Mouse (Mus musculus): ENCODE measurements around the gene Pex13. TPM values are rescaled to one million over a fixed set of nuclear protein-coding genes. Genes with fewer than 3 reads are reported as not detected.

The Pex13 gene
- polyA plus RNA-seq (2014; fragmentation: Nextera tagmentation; extraction: Ambion mirVana), result 40.1 and 46.2 TPM in 2 replicates

DNA sequence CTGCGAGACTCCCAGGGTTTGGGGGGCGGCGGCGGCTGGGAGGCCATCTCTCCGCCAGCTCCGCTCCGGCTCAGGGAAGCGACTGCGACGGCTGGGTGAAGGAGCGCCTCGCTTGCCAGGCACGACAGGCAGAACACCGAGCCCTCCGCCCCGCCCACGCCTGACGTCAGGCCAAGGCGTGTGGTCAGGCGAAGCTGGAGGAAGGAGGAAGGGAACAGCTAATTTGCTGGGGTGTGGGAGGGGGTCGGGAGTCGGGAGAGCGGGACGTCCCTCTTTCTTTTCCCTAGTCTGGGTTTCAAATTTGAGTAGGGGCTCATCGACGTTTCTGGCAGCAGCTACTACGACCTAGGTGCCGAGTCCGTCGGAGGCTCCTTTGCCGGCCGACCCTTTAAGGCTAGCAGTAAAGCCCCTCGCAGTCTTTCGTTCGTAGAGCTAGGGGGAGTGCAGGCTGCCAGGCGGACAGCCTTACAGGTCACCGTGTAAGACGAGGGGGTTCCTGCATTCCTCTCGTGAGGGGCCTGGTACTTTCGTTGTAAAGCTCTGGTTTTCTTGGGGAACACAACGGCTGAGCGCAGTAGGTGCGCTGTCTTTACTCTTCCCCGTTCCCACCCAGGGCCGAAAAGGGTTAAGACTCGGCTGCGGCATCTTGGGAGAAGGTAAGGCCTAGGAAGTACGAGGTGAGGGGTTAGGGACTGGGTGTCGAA lies at the start of gene Pex13:
Gene Pex13 (minus strand): TSS at position 162 of the 704 bp plus-strand sequence.
- H3K27ac ChIP-seq (replicated peaks; ENCODE audit: low read depth, low read length), result peak within 1 kb of the TSS; percentile 93
- peaks cover 6% of the 10 kb centered on the region; the same call in 1 of the 2 replicates for H3K4me1 ChIP-seq (ENCODE audit: control insufficient read depth, insufficient read depth, low read length)
- under 1% methylated on average over 49 of the region's 49 CpGs for WGBS
- DNase-seq (peak; percentile 97), ATAC-seq (ENCODE audit: low FRiP score, low TSS enrichment) (peak; percentile 99)
- no peaks in the 10 kb centered on the region for H3K9me3 ChIP-seq (ENCODE audit: control insufficient read depth, low read length)
- peaks cover 6% of the 10 kb centered on the region; the same call in 1 of the 2 replicates for H3K36me3 ChIP-seq (ENCODE audit: control insufficient read depth, insufficient read depth, low read length)
- H3K9ac ChIP-seq (replicated peaks; ENCODE audit: low read length), result peak within 1 kb of the TSS; percentile 88
- no peaks in the 10 kb centered on the region for H3K27me3 ChIP-seq (ENCODE audit: control insufficient read depth, insufficient read depth, low read length)
- peak within 1 kb of the TSS; percentile 96 for H3K4me3 ChIP-seq (replicated peaks; ENCODE audit: low read depth, low read length)
- H3K4me2 ChIP-seq (ENCODE audit: low read length), result peak within 1 kb of the TSS; percentile 72

DNA sequence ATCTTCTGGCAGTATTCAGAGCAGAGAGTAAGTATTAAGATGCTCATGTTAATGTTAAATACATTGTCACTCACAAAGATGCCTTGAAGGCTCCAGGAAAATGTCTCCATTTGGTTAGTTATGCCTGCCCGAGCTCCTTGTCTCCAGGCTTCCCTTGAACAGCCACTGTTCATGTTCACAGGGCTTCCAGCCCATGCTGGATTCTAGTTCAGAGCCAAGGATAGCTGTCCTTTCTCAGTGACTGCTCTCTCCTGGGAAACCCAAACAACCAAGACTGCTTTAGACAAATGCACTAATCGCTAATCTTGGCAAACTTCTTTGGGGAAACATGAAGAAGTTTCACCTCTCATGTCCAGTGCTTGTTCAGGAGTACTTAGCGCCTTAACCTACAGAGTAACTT lies 46.5 kb upstream of the Pex13 start:
- Histone ChIP-seq H3K9me3 (ENCODE audit: control insufficient read depth, low read length) (no peaks in the 10 kb centered on the region), H3K4me1 (ENCODE audit: control insufficient read depth, insufficient read depth, low read length) (no peaks in the 10 kb centered on the region), H3K36me3 (ENCODE audit: control insufficient read depth, insufficient read depth, low read length) (peaks cover 89% of the 10 kb centered on the region), H3K27me3 (ENCODE audit: control insufficient read depth, insufficient read depth, low read length) (no peaks in the 10 kb centered on the region), H3K9ac (replicated peaks; ENCODE audit: low read length) (no peak overlapping the region), H3K27ac (replicated peaks; ENCODE audit: low read depth, low read length) (no peak overlapping the region), H3K4me3 (replicated peaks; ENCODE audit: low read depth, low read length) (no peak overlapping the region), H3K4me2 (ENCODE audit: low read length) (no peak overlapping the region)
- 91% methylated on average over 3 of the region's 3 CpGs for WGBS
- DNase-seq, result no peak
- no peak for ATAC-seq (ENCODE audit: low FRiP score, low TSS enrichment)

DNA sequence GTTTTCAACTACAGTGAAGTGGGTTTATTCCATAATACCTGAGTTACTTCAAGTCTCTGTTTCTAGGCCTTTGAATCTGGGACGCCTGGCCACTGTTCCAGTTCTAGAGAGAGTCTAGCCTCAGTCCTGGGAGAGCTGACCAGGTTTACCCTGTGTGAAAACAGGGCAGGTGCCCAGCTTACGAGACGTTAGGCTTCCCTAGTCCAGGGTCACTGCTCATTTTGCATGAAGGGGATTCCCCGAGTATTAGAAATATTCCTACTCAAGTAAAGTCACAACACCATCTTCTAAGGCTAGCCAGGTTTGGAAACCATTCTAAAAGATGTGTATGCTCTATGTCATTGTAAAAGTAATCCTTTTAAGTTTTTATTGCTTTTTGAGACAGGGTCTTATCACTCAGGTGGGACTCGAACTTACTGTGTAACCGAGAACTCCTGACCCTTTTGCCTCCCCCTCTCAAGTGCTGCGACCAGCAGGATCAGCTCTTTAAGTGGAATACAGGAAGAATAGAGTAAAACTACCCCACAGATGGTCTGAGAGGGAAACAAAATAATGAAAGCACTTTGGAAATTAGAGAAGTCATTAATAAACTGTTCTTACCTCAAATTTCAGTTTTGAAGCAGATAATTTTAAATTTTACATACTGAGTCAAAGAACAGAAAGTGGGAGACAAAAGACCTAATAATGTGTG lies 39.0 kb upstream of the Pex13 start:
- no peaks in the 10 kb centered on the region for H3K27me3 ChIP-seq (ENCODE audit: control insufficient read depth, insufficient read depth, low read length)
- H3K9ac ChIP-seq (replicated peaks; ENCODE audit: low read length), result no peak overlapping the region
- H3K4me3 ChIP-seq (replicated peaks; ENCODE audit: low read depth, low read length), result no peak overlapping the region
- H3K9me3 ChIP-seq (ENCODE audit: control insufficient read depth, low read length), result no peaks in the 10 kb centered on the region
- no peak for ATAC-seq (ENCODE audit: low FRiP score, low TSS enrichment)
- no peak overlapping the region for H3K4me2 ChIP-seq (ENCODE audit: low read length)
- no peak overlapping the region for H3K27ac ChIP-seq (replicated peaks; ENCODE audit: low read depth, low read length)
- H3K36me3 ChIP-seq (ENCODE audit: control insufficient read depth, insufficient read depth, low read length), result peaks cover 36% of the 10 kb centered on the region
- WGBS, result 88% methylated on average over 7 of the region's 7 CpGs
- H3K4me1 ChIP-seq (ENCODE audit: control insufficient read depth, insufficient read depth, low read length), result no peaks in the 10 kb centered on the region
- DNase-seq, result no peak

DNA sequence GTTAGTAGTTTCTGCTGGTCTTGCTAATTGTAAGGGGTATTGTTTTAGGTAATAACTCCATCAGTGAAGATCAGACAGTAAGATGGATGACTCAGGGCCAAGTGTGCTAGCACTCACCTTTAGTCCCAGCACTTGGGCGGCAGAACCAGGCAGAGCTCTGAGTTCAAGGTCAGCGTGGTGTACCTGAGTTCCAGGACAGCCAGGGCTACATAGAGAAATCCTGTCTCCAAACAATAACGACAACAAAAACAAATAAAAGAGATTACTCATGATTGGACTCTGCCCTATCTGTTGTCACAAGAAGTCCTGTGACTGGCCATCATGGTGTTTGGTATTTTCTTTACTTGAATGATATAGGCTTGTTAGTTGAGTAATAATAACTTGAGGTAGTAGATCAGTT lies 36.1 kb upstream of the Pex13 start:
- Histone ChIP-seq H3K27me3 (ENCODE audit: control insufficient read depth, insufficient read depth, low read length) (no peaks in the 10 kb centered on the region), H3K4me2 (ENCODE audit: low read length) (no peak overlapping the region), H3K36me3 (ENCODE audit: control insufficient read depth, insufficient read depth, low read length) (peaks cover 16% of the 10 kb centered on the region; the same call in 1 of the 2 replicates), H3K9me3 (ENCODE audit: control insufficient read depth, low read length) (no peaks in the 10 kb centered on the region), H3K9ac (replicated peaks; ENCODE audit: low read length) (no peak overlapping the region), H3K4me3 (replicated peaks; ENCODE audit: low read depth, low read length) (no peak overlapping the region), H3K4me1 (ENCODE audit: control insufficient read depth, insufficient read depth, low read length) (no peaks in the 10 kb centered on the region), H3K27ac (replicated peaks; ENCODE audit: low read depth, low read length) (no peak overlapping the region)
- ATAC-seq (ENCODE audit: low FRiP score, low TSS enrichment) (no peak), DNase-seq (no peak)
- WGBS, result 97% methylated on average over 3 of the region's 3 CpGs

DNA sequence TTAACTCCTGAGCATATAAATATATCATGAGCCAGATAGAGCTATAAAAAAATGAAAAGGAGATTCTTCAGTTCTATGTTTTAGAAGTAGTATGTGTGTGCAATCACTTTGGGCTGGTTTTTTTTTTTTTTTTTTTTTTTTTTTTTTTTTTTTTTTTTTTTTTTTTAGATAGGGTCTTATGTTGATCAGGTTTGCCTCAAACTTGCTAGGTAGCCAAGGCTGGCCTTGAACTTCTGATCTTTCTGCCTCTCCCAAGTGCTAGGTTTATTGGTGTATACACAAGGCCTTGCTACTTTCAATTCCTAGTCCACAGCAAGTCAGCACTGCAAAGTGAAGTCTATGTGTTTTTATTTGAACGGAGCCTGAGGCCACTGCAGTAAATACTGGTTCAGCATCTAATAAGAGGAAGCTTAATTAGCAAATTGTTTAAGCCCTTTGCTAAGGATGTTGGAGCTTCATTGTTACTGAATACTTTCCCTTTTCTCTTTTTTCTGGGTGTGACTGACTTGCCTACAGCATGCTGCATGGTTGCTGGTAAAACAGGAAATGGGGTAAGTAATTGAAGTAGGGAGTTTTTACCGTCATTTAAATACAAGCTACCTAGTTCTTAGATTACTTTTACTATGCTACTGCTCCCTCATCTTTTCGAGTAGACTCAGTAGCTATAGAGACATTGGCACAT lies 33.8 kb upstream of the Pex13 start:
- Histone ChIP-seq H3K9ac (replicated peaks; ENCODE audit: low read length) (no peak overlapping the region), H3K27me3 (ENCODE audit: control insufficient read depth, insufficient read depth, low read length) (no peaks in the 10 kb centered on the region), H3K4me3 (replicated peaks; ENCODE audit: low read depth, low read length) (no peak overlapping the region), H3K4me2 (ENCODE audit: low read length) (no peak overlapping the region), H3K4me1 (ENCODE audit: control insufficient read depth, insufficient read depth, low read length) (no peaks in the 10 kb centered on the region), H3K9me3 (ENCODE audit: control insufficient read depth, low read length) (no peaks in the 10 kb centered on the region), H3K36me3 (ENCODE audit: control insufficient read depth, insufficient read depth, low read length) (peaks cover 14% of the 10 kb centered on the region; the same call in 1 of the 2 replicates), H3K27ac (replicated peaks; ENCODE audit: low read depth, low read length) (no peak overlapping the region)
- ATAC-seq (ENCODE audit: low FRiP score, low TSS enrichment) (no peak), DNase-seq (no peak)
- WGBS, result 88% methylated on average over 3 of the region's 3 CpGs

DNA sequence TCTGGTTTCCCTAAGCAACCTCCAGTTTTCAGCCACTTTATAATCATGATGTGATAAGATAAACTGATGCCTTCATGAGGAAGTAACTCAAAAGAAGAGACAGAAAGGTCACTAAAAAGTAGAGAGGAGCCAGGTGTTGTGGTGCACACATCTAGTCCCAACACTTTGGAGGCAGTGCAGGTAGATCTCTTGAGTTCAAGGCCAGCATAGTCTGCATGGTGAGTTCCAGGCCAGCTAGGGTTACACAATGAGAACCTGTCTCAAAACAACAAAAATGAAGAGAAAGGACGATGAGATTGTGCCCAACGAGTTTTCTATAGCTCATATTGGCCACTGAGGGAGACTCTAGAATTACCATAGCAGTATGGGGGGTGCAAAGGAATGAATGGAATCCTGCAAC lies 32.8 kb upstream of the Pex13 start:
- Histone ChIP-seq H3K4me3 (replicated peaks; ENCODE audit: low read depth, low read length) (no peak overlapping the region), H3K27me3 (ENCODE audit: control insufficient read depth, insufficient read depth, low read length) (no peaks in the 10 kb centered on the region), H3K9me3 (ENCODE audit: control insufficient read depth, low read length) (no peaks in the 10 kb centered on the region), H3K4me2 (ENCODE audit: low read length) (no peak overlapping the region), H3K27ac (replicated peaks; ENCODE audit: low read depth, low read length) (no peak overlapping the region), H3K9ac (replicated peaks; ENCODE audit: low read length) (no peak overlapping the region), H3K36me3 (ENCODE audit: control insufficient read depth, insufficient read depth, low read length) (peaks cover 9% of the 10 kb centered on the region; the same call in 1 of the 2 replicates), H3K4me1 (ENCODE audit: control insufficient read depth, insufficient read depth, low read length) (no peaks in the 10 kb centered on the region)
- no peak for DNase-seq
- ATAC-seq (ENCODE audit: low FRiP score, low TSS enrichment), result no peak
- WGBS, result 81% methylated on average over 2 of the region's 2 CpGs

DNA sequence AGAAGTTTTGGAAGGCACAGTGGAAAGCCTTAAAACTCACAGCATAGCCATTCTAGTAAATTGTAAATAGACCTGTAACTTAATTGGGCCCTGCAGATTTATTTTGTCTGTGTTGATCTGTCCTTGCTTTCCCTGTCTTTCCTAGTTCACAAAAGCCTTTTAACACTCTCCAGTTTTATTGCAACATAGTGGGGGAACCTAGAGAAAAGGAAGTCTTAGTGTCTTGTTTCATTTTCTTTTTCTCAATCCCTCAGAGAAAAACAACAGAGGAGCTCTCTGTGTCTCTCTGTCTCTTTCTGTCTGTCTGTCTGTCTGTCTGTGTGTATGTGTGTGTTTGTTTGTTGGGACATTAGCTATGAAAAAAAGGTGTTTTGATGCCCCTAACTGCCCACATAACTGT lies 30.1 kb upstream of the Pex13 start:
- no peak overlapping the region for H3K4me2 ChIP-seq (ENCODE audit: low read length)
- no peaks in the 10 kb centered on the region for H3K4me1 ChIP-seq (ENCODE audit: control insufficient read depth, insufficient read depth, low read length)
- H3K9ac ChIP-seq (replicated peaks; ENCODE audit: low read length), result no peak overlapping the region
- ATAC-seq (ENCODE audit: low FRiP score, low TSS enrichment), result no peak
- no peak overlapping the region for H3K4me3 ChIP-seq (replicated peaks; ENCODE audit: low read depth, low read length)
- H3K27me3 ChIP-seq (ENCODE audit: control insufficient read depth, insufficient read depth, low read length), result no peaks in the 10 kb centered on the region
- no peaks in the 10 kb centered on the region for H3K9me3 ChIP-seq (ENCODE audit: control insufficient read depth, low read length)
- 0 out of 2 replicates have a peak, but pooled peaks cover 4% of the 10 kb centered on the region for H3K36me3 ChIP-seq (ENCODE audit: control insufficient read depth, insufficient read depth, low read length)
- DNase-seq, result no peak
- no peak overlapping the region for H3K27ac ChIP-seq (replicated peaks; ENCODE audit: low read depth, low read length)

DNA sequence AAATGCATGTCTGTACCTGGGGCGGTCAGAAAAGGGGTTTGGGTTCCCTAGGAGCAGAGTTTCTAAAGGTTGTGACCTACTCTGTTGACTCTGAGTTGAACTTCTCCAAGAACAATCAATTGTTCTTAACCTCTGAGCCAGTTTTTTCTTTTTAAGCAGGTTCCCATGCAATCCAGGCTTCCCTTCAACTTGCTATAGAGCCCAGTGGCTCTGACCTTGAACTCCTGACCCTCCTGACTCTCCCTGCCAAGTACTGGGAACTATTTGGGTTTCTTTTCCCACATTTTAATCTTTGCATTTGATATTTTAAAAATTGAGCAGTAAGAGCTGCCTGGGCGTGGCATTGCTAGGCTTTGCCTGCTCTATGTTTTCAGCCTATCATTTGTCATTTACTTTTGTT lies 27.5 kb upstream of the Pex13 start:
- ATAC-seq (ENCODE audit: low FRiP score, low TSS enrichment) (no peak), DNase-seq (no peak)
- no peaks in the 10 kb centered on the region for H3K27me3 ChIP-seq (ENCODE audit: control insufficient read depth, insufficient read depth, low read length)
- peaks cover 4% of the 10 kb centered on the region; the same call in 1 of the 2 replicates for H3K36me3 ChIP-seq (ENCODE audit: control insufficient read depth, insufficient read depth, low read length)
- WGBS, result 94% methylated on average over 2 of the region's 2 CpGs
- H3K27ac ChIP-seq (replicated peaks; ENCODE audit: low read depth, low read length), result no peak overlapping the region
- H3K9ac ChIP-seq (replicated peaks; ENCODE audit: low read length), result no peak overlapping the region
- H3K4me1 ChIP-seq (ENCODE audit: control insufficient read depth, insufficient read depth, low read length), result no peaks in the 10 kb centered on the region
- H3K4me2 ChIP-seq (ENCODE audit: low read length), result no peak overlapping the region
- H3K4me3 ChIP-seq (replicated peaks; ENCODE audit: low read depth, low read length), result no peak overlapping the region
- H3K9me3 ChIP-seq (ENCODE audit: control insufficient read depth, low read length), result no peaks in the 10 kb centered on the region

Measured in midbrain, embryonic 14.5 days (tissue).